Mouse (Mus musculus): ENCODE results near the gene Tmem120a. TPM values are rescaled to one million over a fixed set of nuclear protein-coding genes. Genes with fewer than 3 reads are reported as not detected.

The Tmem120a gene
- polyA plus RNA-seq, 1 experiment from 2014 or later: 18.9 TPM

Small RNAs within 50 kb of the gene (microRNA-seq; reads per million reads assigned to microRNA genes)
- 0.76 reads per million for gene Mir7034

Other genes starting within 250 kb of the Tmem120a start
- 3.0 and 3.5 TPM in 2 replicates for gene Hip1, start 199.3 kb downstream of the Tmem120a start, polyA plus RNA-seq (2015; fragmentation: Nextera tagmentation; extraction: Ambion mirVana)
- gene Ccl26, start 180.9 kb downstream of the Tmem120a start, polyA plus RNA-seq (2015; fragmentation: Nextera tagmentation; extraction: Ambion mirVana): not detected in 2 replicates
- gene Ccl24, start 171.4 kb downstream of the Tmem120a start, polyA plus RNA-seq (2015; fragmentation: Nextera tagmentation; extraction: Ambion mirVana): 15.4 and 20.1 TPM in 2 replicates
- gene Rhbdd2, start 111.8 kb downstream of the Tmem120a start, polyA plus RNA-seq (2015; fragmentation: Nextera tagmentation; extraction: Ambion mirVana): 9.1 and 9.4 TPM in 2 replicates
- 37.0 and 45.5 TPM in 2 replicates for gene Por, start 74.4 kb downstream of the Tmem120a start, polyA plus RNA-seq (2015; fragmentation: Nextera tagmentation; extraction: Ambion mirVana)
- not detected in 2 replicates for gene Styxl1, start 33.9 kb upstream of the Tmem120a start, polyA plus RNA-seq (2015; fragmentation: Nextera tagmentation; extraction: Ambion mirVana)
- gene Mdh2, start 34.0 kb upstream of the Tmem120a start, polyA plus RNA-seq (2015; fragmentation: Nextera tagmentation; extraction: Ambion mirVana): 302 and 306 TPM in 2 replicates
- gene Srrm3, start 62.4 kb upstream of the Tmem120a start, polyA plus RNA-seq (2015; fragmentation: Nextera tagmentation; extraction: Ambion mirVana): 0.02 TPM in 1 of 2 replicates, not detected in the other
- 12.6 and 16.1 TPM in 2 replicates for gene Hspb1, start 143.5 kb upstream of the Tmem120a start, polyA plus RNA-seq (2015; fragmentation: Nextera tagmentation; extraction: Ambion mirVana)
- 60.9 and 65.4 TPM in 2 replicates for gene Ywhag, start 190.2 kb upstream of the Tmem120a start, polyA plus RNA-seq (2015; fragmentation: Nextera tagmentation; extraction: Ambion mirVana)
- 1.6 and 1.8 TPM in 2 replicates for gene Ssc4d, start 230.1 kb upstream of the Tmem120a start, polyA plus RNA-seq (2015; fragmentation: Nextera tagmentation; extraction: Ambion mirVana)
- gene Zp3, start 235.7 kb upstream of the Tmem120a start, polyA plus RNA-seq (2015; fragmentation: Nextera tagmentation; extraction: Ambion mirVana): not detected in 2 replicates